Mouse (Mus musculus) kidney, adult 9 months (tissue): ENCODE results near the gene Psmf1.

Experiments used
- DNase-seq: peaks from one replicate; pipeline ENCODE4 v3.0.0; 2022

Gene Psmf1

DNA sequence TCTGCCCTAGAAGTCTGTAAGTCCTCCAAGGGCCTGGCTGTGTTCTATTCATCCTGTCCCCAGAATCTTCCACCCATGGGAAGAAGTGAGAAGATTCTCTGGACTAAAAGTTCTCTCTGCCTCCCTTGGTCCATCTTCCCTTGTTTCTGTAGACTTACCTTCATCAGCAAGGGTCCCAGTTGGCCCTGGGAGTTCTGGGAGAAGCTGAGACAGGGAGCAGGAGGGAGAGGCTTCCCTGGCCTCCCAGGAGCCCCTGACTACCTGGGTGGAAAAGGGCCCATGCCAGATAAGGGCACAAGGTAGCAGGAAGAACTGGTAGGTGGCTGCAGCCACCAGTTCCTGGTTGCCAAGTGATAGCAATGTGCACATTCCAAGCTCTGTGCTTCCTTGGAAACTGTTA, at the start of gene Psmf1:
Gene Psmf1, minus strand, starts transcription at position 342 of the 400 bp plus-strand sequence.
- no peak for DNase-seq

DNA sequence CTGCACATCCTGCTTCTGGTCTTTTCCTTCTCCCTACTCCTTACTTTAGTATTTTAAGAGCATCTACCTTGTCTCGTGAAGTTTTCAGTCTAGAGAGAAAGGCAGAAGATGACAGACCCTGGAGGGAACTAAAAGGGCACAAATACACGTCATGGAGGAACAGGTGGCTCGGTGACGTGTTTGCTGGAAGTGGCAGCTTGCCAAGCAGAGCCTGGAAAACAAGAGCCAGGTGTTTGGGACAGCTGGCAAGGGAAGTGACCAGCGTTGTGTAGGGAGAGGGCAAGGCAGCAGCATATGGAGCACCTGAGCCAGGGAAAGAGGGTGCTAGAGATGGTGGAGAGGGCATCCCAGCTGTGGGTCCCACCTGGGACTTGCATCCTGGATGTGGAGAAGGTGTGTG, 47.2 kb upstream of the Psmf1 start:
- no peak for DNase-seq

DNA sequence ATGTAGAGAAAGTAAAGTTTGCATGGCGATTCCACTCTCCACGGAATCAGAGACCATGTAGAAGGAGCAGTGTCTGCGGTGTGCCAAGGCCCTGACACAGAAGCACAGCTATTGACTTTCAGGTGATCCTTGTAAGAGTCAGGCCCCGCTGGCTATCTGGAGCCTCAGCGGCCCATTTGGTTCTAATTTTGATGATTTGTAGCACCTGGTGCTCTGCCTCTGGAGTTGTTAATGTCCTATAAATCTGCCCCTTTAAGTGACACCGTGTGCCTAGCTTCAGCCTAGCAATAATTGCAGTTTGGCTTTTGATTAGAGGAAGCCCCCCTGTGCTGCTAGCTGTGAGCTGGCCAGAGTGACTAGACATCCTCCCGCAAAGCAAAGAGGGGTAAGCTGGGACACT, 46.2 kb upstream of the Psmf1 start:
- no peak for DNase-seq

DNA sequence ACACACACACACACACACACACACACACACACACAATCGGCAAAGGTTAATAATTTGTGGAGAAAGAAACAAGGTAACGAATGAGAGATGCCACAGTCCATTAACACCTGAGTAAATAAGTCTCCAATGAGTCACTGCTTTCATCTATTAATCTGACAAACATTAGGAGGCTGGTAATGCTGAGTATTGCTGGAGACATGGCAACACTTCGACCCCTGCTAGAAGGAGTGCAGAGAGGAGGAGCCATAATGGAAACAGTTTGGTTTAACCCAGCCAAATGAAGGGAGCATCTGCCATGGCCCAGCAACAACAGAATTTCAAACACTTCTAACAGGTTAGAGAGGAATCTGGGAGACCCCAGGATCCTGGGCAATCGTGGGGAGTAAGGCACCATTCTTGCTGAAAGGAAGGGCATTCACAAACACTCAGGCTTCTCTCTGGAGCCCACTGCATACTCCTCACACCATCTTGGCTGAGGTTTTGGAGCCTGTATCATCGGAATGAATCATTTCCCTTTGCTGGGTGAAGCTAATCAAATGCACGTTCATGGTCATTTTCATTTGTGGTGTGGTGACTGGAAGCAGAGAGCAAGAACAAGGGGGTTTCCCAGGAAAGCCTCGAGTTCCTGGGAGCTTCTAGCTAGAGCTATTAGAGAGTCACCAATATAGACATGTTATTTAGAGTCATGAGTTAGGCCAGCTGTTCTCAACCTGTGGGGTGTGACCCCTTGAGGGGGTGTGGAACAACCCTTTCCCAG, 44.4 kb upstream of the Psmf1 start:
- DNase-seq: no peak

DNA sequence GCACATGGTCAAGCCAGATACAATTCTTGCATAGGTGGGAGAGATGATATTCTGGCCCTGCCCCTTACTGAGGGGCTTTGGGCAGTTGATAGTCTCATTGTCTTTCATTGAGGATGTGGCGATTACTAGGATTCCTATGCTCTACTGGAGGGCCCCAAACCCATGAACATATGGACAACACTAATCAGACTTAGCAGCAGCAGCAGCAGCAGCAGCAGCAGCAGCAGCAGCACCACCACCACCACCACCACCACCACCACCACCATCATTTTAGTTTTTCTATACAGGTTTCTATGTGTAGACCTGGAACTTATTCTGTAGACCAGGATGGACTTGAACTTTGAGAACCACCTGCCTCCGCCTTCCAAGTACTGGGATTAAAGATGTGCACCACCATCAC, 39.5 kb upstream of the Psmf1 start:
- DNase-seq: no peak

DNA sequence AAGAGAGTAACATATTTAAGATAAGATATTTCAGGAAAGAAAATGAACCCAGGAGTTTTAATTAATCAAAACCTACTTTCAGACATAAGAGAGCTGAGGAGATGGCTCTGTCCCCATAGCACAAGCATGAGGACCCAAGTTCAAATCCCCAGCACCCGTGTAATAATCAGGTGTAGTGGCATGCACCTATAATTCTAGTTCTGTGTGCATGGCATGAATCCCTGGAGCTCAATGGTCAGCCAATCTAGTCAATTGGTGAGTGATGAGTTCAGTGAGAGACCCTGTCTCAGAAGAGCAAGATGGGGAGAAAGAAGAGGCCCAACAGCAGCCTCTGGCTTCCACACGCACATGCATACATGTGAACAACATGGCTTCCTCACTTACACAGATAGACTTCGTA, 33.4 kb upstream of the Psmf1 start:
- DNase-seq: no peak

DNA sequence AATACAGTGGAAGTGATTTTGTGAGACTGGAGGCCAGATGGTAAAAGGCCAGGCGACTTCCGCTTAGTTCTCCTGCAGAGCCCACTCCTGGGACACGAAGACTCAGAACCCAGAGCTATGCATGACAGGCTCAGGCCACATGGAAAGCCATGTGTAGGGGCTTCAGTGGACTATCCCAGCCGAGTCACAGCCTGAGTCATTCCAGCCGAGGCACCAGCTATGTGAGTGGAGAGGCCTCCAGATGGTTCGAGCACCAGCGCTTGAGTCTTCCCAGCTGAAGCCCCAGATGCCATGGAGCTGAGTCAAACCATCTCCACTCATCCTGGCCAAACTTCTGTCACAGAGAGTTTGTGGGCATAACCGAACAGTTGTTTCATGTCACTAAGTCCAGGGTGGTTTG, 29.5 kb upstream of the Psmf1 start:
- DNase-seq: no peak

DNA sequence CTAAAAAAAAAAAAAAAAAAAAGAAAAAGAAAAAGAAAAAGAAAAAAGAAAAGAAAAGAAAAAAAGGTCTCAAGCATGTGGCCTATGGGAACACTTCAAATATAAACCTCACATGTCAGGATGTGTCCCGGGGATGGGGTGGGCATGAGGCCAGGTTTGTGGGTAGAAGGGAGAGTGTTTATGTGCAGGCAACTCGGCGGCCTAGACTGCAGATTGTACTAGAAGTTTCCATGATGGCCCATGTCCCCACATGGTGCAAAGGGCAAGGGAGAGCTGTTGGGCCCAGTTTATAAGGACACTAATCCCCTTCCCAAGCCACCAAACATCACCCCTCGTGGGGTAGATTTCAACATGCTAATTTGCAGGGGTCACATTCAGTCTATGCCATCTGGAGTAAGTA, 28.2 kb upstream of the Psmf1 start:
- DNase-seq: no peak

DNA sequence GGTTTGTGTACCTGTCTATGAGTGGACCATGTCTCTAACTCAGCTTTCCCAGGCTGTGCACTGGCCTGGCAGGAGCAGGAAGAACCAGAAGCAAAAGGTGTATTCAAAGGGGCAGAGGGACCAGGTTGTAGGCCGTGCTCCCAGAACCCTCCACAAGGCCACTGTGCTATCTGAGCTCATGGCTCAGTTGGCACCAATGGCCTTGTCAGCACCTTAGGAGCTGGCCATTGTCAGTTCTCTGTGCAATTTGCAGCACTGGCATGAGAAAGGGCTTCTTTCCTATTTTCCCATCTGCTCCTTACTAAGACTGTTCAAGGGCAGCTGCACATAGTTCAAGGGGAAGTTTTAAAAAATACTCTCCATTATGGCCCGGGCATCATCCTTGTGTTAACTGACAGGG, 20.6 kb upstream of the Psmf1 start:
- DNase-seq: no peak

DNA sequence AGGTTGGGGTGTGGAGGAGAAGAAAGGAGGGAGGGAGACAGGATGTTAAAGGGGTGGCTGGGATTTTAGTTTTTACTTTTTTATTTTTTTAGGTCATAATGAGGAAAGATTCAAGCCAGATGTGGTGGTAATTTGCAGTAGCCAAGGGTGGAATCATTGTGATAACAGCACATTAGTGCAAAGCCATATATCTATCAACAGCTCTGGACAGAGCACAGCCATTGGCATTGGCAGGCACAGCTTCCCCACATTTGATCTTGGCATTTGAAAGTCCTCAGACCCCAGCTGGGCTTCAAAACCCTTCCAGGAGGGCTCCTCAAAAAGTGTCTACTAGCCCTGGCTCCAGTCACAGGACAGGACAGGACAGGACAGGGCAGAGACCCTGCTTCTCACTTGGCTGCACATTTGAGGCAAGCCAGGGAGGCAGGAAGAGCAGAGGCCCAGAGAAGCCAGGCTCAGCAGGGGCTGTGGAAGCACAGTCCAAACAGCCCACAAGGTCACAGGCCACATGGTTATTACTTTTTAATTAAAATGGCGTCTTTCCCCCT, 14.9 kb upstream of the Psmf1 start:
- no peak for DNase-seq

DNA sequence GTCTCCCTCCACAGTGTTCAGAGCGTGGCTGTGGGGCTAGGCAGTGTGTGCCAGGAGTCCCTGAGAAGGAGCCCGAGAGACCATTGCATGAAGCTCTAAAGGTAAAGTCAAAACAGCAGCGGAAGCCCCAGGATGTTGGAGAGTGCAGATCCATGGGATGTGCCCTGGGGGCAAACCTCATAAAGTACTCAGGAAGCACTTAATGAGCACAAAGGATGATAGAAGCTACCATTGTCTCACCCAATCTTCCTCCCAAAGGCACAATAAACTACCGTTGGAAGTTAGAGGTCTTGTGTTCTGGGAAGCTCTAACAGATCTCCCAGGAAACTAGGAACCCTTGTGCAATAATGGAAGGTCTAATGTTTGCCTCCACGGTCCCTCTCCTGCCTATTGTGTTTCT, 13.5 kb upstream of the Psmf1 start:
- no peak for DNase-seq

DNA sequence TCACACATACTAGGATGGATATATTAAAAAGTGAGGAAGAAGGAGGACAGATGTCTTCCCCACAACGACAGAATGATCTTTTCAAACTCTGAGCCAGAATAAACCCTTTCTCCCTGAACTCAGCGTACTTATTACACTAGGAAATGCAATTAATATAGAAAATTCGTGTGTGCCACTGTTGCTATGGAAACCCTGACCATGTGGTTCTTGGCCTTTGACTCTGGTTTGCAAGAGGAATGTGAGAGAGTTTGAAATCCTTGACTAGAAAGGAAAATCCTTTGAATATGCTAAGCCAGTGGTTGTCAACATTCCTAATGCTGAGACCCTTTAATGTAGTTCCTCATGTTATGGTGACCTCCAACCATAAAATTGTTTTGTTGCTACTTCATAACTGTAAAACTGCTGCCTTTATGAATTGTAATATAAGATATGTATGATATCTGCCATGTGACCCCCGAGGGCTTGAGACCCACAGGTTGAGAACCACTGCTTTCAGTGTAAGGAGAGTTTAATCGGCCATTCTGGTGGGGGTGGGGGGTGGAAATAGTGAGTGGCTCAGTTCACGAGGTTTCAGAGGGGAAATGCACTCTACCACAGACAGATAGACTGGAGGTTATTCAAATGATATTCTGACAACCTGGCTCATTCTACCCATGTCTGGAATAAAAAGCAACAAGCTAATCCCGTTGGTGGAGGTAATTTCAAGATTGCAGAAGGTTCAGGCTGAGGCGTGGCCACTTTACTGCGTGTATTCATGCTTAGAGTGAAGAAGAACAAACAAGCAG, 12.5 kb upstream of the Psmf1 start:
- DNase-seq: no peak

DNA sequence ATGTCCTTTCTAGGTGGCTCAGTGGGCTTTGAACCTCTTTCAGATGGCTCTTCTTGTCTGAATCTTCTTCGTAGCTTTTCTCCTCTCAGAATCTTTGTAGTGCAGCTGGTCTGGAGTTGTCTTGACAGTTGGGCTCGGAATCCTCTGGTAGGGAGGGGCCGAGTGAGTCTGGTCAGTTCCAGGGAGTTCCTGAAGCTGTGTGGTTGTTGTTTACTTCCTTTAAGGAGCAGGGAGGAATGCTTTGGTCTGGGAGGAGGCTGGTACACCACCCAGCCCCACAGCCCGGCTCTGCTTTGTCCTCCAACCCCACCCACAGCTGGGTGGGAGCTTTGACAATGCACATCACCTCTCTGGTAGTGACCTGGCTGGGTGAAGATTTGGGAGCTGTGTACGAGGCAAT, 7.3 kb upstream of the Psmf1 start:
- no peak for DNase-seq

DNA sequence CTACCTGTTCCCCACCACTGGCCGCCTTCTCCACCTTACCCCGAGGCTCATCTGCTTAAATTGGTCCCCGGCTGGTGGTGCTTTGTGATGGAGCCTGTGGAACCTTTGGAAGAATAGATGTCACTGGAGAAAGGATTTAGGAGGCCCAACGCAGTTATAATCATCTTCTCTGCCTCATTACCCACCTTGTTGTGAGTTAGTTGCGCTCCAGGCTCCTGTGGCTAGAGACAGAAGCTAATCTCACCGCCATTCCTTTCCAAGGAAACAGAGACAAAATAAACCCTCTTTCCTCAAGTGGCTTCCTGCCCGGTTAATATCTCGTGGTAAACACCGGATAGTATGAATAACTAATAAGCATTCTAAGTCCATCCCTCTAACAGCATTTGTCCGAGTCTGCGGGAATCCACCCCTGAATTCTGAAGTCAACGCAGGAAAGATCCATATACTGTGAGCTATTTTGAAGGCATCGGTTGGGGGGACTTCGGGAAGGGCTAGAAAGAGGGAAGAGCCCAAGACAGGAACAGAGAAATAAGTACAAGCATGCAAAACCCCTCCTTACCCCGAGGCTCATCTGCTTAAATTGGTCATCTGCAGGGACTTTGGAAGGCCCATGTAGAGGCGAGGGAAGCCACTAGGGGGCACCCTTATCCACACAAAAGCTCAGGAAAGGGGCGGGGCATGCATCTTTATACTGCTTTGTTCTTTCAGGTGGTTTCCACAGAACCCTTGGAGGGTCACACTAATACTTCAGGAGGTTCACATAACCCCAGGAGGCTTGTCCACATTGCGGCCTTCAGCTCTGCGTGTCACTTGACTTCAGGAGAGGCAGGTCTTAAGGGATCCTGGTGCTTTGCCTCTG, 4.1 kb upstream of the Psmf1 start:
- DNase-seq: peak; percentile 78

DNA sequence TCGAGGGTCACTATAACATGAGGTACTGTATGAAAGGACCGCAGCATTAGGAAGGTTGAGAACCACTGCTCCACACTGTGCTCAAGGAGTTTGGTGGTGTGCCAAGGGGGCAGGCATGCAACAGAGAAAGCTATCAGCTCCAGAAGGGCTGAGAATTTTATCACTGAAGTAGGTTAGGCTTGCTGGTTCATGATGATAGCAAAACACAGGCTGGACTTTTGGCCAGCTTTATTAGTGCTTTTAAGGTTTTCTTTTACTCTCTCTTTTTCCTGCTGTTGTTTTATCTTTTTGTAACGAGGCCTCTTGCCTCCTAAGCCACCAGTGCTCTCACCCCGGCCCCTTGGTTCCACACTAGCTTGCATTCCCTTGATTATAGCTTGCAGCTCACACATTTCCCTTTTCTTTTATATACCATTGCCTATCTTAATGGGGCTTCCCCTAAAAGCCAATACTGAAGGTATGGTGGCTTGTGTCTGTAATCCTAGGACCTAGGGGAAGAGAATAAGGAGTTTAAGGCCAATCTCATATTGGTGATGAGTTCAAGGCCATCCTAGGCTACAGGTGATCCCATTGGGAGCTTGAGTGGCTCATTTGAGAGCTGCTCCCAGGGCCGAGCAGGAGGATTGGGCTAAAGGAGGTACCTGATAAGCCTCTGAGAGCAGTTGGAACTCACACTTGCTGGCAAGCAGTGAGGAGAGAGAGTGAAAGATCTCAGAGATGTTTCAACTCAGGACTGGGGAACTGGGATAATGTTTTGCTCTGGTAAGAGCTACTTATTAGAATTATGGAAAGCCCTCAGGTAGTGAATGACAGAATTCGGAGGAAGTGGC, 921 bp downstream of the Psmf1 start:
- DNase-seq: no peak

DNA sequence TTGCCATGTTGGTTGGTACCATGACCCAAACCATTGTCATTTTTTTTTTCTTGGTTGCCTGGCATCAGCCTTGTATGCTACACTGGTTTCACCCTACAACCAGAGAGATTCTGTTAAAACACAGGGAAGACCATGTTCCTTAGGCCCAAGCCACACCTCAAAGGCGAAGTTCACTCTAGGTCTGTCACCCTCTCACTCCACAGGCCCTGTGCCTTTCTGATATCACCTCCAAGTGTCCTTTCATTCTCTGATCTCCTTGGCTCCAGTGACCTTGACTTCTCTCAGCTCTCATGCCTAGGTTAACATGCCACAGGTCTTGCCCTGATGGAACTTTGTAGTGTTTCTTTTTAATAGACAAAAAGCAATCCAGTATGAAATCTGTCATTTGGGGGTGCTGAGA, 1.9 kb downstream of the Psmf1 start:
- DNase-seq: no peak

DNA sequence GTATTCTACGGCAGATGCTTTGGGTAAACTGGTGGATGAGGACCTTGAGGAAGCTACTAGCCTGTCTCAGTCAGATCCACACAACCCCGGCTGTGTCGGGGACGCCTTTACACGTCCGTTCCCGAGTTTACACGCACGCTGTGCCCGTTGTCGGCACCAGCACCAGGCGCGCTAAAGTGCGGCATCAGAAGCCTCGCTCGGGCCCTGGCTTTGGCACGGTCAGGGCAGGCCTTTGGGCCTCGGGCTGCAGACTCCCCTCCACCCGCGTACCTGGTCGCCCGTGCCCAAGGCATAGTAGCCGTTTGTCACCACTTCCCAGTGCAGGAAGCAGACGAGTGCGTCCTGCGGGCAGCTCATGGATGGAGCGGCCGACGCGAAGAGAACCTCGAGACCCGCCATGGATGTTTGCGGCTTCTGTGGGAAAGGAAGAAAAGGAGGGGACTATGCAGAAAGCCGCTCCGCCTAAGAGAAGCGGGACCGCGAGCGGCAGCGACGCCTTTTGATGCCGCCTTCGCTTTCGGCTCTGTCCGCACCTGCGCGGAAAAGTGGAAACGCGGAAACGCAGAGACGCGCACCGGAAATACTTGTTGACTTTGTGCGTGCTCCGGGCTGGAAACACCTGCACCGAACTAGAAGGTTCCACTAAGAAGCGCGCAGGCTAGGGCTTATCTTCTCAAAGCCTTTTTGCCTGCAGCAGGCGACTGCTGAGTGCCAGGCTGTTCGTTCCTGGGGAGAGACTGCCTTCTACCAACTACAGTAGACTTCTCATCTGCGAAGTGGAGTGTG, 3.1 kb downstream of the Psmf1 start:
- peak; percentile 89 for DNase-seq

DNA sequence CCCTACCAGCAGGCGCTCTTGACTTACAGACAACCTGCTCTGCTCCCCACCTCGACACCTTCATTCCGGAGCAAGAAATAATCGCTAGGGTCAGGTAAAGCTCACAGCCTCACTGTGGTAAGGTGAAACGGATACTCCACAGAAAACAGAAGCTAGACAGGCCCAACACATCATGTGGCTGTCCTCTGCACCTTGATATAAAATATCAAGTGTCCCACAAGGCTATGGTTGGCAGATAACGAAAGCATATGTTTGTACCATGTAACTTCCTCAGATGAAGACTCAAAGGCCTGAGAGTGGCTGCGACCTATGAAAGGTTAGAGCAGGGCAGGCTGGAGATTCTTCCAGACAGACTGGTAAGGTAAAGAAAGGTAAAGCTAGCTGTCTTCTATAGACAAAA, 4.5 kb downstream of the Psmf1 start:
- DNase-seq: no peak

DNA sequence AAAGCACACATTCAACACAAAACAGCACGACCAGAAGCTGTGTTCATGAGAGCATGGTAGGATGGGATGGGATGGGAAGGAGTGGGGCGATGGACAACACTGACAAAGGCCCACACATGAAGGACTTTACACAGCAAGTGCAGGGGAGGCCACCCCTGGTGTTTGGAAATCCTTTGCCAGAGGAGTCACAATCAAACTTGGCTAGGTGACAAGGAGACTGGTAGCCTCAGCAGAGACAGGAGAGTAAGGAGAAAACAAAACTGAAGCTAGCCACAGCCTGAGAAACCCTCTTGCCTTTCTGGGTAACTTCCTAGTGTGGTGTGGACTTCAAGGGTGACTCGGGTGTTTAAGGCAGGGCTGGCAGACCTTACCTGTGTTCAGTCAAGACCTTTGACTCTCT, 4.9 kb downstream of the Psmf1 start:
- DNase-seq: no peak

DNA sequence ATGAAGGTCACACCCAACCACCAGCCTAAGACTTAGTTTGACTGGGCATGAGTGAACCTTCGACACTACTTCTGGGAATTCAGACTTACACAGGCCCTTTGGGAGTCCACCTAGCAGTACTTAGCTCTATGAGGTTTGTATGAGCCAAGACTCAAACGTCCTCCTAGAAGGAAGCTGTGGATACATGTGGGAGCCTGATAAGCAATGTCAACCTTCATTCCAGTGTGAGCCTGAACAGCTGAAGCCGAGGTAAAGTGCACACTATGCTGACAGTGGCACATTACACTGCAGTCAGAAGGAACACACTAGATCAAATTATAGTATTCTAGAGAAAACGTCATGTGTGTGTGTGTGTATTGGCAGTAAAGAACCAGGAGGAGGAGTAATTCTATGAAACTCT, 5.5 kb downstream of the Psmf1 start:
- no peak for DNase-seq

DNA sequence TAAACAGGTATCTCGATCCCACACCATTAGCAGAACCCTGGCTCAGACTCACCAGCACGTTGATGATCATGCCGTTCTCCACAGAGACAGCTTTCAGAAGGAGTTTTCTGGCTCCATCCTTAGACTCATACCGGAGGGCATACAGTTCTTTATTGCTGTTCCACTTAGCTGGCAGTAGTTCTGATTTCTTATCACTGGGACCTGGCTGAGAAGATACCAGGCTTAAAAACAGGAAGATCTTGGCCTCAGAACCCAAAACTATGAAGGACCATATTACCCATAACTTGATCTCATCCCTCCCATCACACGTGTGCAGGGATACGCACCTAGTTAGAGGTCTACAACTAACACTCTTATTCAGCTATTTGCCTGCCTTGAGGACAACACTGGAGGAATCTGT, 8.6 kb downstream of the Psmf1 start:
- DNase-seq: no peak
